Mouse (Mus musculus): ENCODE data around the gene Iqce.
"Not testable (repeated sequence)": the region's sequence is repeated elsewhere in the genome, so short reads cannot be mapped to it uniquely, and the experiment has no call there.

The Iqce gene

GRCm38 (mm10) chr5:140704378-140705251 is 2.4 kb upstream of the Iqce start, which contains the start of gene Brat1:
Gene Brat1 (plus strand): TSS chr5:140705011.
- DNase-seq = peak; percentile 100

- peak in 1 of 2 experiments; percentile 44 for DNase-seq
Measured at GRCm38 (mm10) chr5:140703480-140704377, 1.6 kb upstream of the Iqce start.

- no peak for DNase-seq
Measured at GRCm38 (mm10) chr5:140702618-140703175, 519 bp upstream of the Iqce start.

DNA sequence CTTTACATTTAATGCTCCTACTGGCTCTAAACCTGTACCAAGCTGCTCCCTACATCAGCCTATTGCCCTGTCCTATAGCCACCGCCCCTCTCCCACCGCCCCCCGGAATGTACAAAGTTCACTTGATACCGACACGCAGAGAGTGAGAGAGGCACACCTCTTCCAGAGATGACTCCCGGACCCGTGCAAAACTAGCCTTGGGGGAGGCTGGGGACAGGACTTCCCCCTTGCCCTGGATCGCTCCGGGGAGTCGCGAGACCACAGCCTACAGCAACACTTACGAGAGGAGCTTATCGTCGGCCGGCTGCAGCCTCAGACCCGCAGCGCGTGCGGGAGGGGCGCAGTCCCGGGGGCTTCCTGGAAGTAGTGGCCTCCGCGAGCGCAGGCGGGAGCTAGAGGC is 517 bp downstream of the Iqce start:
- DNase-seq = no peak

DNA sequence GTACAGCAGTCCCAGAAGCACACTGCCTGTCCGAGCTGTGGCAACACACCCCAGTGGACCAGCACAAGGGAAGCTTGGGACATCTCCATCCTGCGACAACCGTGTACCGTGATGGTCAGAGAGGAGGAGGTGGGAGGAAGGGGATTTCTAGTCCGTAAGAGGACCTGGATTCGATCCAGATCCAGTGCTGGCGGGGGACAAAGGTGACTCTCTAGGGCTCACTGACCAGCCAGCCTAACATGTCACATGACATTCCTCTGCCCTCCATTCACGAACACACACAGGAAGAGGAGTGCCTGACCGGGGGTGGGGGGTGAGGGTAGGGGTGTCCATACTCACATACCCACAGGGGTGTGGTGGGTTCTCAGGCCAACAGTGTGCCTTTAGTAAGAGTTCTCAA is 2.4 kb downstream of the Iqce start:
- DNase-seq = peak; percentile 66 to 80

DNA sequence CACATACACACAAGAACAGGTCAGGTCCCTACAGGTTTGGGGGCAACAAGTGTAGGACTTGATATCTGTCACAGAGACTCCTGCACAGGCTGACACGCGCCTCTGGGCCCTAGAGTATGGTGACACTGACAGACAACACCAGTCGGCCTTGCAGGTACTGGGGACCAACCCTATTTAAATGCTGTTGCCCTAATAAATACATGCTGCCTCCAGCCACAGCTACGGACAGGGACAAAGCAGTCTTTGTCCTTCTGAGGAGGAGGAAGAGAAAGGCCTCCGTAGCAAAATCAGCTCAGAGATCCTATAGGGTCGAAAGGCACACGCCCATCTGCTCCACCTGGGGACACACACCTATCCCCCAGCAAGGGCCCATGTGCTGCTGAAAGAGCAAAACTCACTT is 6.2 kb downstream of the Iqce start:
- DNase-seq = no peak

GRCm38 (mm10) chr5:140688434-140688833 is 13.7 kb downstream of the Iqce start:
- no peak for DNase-seq

- peak in 1 of 2 experiments; percentile 63 for DNase-seq
Measured at GRCm38 (mm10) chr5:140684343-140685148, 17.6 kb downstream of the Iqce start.

DNA sequence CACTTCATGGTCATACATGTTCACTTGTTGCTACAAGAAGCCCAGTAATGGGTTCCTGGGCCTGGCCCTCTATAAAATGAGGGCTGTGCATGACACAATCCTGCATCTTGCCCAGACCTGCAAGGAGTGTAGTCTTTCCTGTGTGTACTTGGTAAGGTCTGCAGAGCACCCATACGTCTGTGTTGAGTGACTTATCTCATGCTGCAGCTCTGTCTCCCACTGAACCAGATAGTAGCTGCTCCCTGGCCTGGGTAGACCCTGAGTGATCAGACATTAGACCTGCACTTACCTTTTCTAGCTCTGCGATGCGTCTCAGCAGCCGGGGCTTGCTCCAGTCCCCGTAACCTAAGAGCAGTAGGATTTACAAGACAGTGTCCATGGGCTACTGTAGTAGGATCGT is 20.1 kb downstream of the Iqce start:
- no peak for DNase-seq

DNA sequence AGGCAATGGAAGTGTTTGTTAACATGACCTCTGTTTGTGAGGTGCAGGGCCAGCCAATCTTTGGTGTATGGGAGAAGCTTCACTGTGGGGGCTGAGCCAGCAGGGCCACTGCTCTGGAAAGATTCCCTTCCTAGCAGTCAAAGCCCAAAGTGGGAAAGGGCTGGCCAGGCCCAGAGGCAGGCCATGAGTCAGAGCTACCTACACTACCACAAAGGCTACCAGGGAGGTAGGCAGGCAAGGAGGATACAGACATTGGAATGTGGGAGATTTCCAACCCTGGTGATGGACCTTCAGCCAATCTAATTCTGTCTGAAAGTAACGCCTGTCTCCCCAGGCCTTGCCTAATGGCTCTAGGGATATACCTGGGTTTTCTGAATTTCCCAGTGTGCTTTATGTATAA is 21.2 kb downstream of the Iqce start:
- no peak for DNase-seq

- no peak for DNase-seq
Measured at GRCm38 (mm10) chr5:140680051-140680450, 22.1 kb downstream of the Iqce start.

DNA sequence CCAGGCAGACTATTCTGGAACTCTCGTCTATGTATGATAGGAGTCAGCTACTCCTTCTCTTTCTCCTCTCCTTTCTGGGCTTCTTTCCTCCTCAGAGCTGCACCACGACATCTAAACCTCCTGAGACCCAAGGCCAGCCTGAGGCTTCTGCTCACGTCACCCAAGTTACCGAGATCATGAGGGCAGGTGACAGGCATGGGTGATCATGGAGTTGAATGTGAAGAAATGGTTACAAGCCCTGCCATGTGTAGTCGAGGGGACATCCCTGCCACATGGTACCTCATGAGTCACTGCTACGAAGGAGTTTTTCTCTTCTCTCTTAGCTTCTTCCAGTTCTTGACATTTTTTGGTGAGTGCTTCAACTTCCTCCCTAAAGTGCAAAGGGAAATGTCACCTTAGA is 25.0 kb downstream of the Iqce start:
- DNase-seq = no peak

GRCm38 (mm10) chr5:140675640-140676039 is 26.5 kb downstream of the Iqce start:
- DNase-seq = no peak

DNA sequence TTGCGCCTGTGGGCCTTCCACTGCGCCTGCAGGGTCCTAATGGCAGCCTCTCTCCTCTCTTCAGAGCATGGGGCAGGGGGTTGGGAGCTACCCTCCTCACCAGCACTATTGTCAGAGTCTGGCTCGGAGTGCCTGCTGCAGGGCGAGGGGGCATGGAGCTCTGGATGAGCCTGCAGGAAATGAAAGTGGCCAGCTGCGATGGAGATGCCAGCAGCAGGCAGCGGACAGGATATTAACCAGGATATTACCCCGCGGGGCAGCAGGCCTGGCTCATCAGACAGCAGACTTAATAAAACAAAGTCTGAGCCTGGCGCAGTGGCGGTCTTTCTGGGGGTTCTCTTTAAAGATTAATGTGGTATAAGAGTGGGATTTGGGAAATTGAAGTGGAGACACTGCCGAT is 27.1 kb downstream of the Iqce start:
- DNase-seq = no peak

GRCm38 (mm10) chr5:140674036-140674435 is 28.1 kb downstream of the Iqce start:
- DNase-seq = no peak

DNA sequence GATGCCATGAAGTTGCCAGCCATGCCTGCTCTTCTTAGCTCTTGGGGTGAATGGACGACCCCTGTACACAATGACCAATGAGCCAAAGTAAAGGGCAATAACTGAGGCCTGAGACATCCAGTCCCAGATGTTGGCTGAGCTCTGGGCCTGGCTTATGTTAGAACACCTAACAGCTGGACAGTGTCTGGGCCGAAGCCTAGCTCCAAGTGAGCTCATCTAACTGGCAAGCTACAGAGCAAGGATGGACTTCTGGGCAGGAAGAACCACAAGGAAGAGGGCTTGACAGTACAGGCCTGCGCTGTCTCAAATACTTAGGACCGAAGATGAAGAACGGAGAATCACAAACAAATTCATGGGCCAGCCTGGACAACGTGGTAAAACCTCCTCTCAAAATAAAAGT is 29.6 kb downstream of the Iqce start:
- DNase-seq = not testable (repeated sequence)

- no peak for DNase-seq
Measured at GRCm38 (mm10) chr5:140672115-140672514, 30.1 kb downstream of the Iqce start.

- peak; percentile 74 to 79 for DNase-seq
Measured at GRCm38 (mm10) chr5:140663621-140664180, 38.5 kb downstream of the Iqce start.

- no peak for DNase-seq
Measured at GRCm38 (mm10) chr5:140662741-140663592, 39.2 kb downstream of the Iqce start.

GRCm38 (mm10) chr5:140661875-140662643 is 40.1 kb downstream of the Iqce start:
- DNase-seq = no peak

All from kidney, postnatal 25 days (tissue).